Mouse (Mus musculus): ENCODE data around the gene Map1s.

Map1s gene

GRCm38 (mm10) chr8:70960703-70961472, 55.2 kb downstream of the Map1s start:
- no peak for DNase-seq

GRCm38 (mm10) chr8:70964159-70964558, 58.4 kb downstream of the Map1s start:
- peak; percentile 10 for DNase-seq

GRCm38 (mm10) chr8:70964861-70965260, 59.1 kb downstream of the Map1s start:
- no peak for DNase-seq

Measured in cerebellum, adult 11-12 months (tissue).